Mouse (Mus musculus): ENCODE results near the gene Clstn2.

DNA sequence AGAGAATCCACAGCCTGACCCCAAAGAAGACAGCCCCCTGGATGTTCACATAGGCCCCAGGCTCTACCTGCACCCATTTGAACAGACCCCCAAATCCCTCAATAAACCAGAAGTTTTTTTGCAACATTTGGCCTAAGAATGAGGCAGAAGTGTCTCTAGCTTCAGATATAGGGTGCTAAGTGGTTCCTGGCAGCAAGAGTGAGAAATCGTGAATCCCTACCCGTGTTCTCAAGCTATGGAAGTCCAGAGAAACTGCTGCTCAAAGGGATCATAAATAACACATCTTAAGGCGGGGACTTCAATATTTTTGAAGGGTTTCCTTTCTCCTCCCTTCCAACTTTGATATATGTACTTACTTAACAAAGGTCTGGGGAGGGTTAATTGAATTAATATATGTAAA, 7.4 kb downstream of the Clstn2 start:
- TF ChIP-seq CTCF (IDR thresholded peaks at IDR 0.05; ENCODE audit: low read depth) (no peak), EP300 (optimal IDR thresholded peaks at IDR 0.05) (no peak)

Measured in stomach, postnatal 0 days (tissue).